Mouse (Mus musculus): ENCODE measurements around the gene Cox6b2. TPM values are rescaled to one million over a fixed set of nuclear protein-coding genes. Genes with fewer than 3 reads are reported as not detected.
"Not testable (repeated sequence)": the region's sequence is repeated elsewhere in the genome, so short reads cannot be mapped to it uniquely, and the experiment has no call there.

Gene Cox6b2
- 15.1 and 20.3 TPM in 2 replicates for polyA plus RNA-seq (2012; rRNA removed)

DNA sequence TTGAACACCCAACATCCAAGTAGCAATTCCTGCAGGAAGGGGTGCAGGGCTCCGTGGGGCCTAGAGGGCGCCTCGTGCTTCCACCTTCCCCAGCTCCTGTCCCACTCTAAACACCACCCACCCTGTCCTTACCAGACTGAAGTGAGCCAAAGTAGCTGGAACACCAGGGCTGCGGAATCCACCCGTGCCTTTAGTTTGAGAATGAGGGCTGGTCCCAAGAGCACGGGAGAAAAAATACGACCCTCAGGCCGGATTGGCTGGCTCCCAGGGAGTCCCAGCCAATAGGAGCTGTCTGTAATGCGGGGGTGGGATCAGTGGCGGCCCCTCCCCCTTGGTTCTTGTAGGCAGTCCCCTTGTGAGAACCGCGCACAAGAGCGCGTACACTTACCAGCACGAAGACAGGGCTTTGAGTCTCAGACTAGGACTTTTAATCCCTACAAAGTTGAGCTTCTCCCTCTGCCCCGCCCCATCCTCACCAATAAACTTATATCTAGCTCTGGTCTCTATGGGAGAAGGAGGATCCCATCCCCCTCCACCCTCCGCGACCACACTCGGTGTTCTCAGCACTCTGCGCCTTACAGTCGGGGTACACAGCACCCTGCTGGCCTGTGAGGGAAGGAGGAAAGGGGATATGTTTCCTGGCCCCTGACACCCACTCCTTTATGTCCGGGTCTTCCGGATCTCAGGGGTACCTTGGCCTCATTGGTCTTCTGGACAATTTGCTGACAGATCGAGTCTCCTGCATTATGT is at the start of gene Cox6b2:
TSS of gene Cox6b2 (minus strand) at position 274 of the 750 bp plus-strand sequence.
- TF ChIP-seq CTCF (IDR thresholded peaks at IDR 0.05; ENCODE audit: extremely low read depth, insufficient read depth, low read length) (no peak), POLR2A (IDR thresholded peaks at IDR 0.05; ENCODE audit: extremely low read depth, insufficient read depth, low read length) (no peak)
- 0 out of 2 replicates have a peak, but pooled peaks cover 1% of the 10 kb centered on the region for H3K4me1 ChIP-seq (ENCODE audit: control insufficient read depth, insufficient read depth, low read length)
- 0 out of 2 replicates have a peak within 1 kb of the TSS, but pooled peaks have one; percentile 8 for H3K4me3 ChIP-seq (ENCODE audit: insufficient read depth, low read length)
- H3K27ac ChIP-seq (ENCODE audit: insufficient read depth, low read length) = no peak within 1 kb of the TSS

DNA sequence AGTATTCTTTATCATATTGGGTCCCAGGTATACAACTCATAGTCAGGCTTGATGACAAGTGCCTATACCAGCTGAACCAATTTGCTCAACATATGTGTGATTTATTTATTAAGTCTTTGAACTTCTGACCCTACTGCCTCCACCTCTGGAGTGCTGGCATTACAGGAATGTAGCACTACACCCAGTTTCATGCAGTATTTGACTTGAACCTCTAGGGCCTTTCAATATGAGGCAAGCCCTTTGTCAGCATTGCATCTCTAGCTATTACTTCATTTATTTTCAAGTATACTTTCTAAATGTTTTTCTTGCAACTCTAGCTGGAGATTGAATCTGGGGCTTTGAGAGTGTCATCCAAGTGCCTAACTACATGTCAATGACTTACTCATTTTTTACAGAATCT is 49.4 kb upstream of the Cox6b2 start:
- Histone ChIP-seq H3K27ac (ENCODE audit: insufficient read depth, low read length) (no peak overlapping the region), H3K4me1 (ENCODE audit: control insufficient read depth, insufficient read depth, low read length) (no peaks in the 10 kb centered on the region; the same call in 1 of the 2 replicates), H3K4me3 (ENCODE audit: insufficient read depth, low read length) (no peak overlapping the region)
- TF ChIP-seq CTCF (IDR thresholded peaks at IDR 0.05; ENCODE audit: extremely low read depth, insufficient read depth, low read length) (no peak), POLR2A (IDR thresholded peaks at IDR 0.05; ENCODE audit: extremely low read depth, insufficient read depth, low read length) (no peak)

DNA sequence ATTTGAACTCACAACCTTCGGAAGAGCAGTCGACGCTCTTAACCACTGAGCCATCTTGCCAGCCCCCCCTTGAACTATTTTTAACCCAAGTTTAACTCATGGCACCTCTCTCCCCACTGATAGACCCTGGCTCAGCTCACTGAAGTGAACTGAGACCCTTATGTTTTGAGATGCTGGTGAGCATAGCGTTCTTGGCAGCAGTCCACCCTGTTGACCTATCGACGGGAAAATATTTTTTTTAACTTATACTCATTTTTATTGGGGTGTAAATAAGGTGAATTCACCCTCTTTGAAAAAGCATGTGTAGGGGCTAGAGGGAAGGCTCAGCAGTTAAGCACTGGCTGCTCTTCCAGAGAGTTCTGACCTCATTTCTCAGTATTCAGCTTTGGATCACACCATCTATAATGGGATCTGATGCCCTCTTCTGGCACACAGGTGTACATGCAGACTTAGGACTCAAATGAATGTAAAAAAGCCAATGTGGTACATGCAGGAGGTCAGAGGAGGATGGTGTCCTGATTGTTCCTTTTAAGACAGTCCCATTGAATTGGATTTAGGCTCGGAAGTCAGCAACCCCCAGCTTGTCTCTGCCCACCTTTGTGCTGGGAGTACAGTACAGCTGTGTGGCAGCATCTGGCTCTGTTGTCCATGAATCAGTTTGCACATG is 43.0 kb upstream of the Cox6b2 start:
- peak; percentile 32; the same call in 1 of the 2 replicates for TF ChIP-seq POLR2A (IDR thresholded peaks at IDR 0.05; ENCODE audit: extremely low read depth, insufficient read depth, low read length)
- TF ChIP-seq CTCF (IDR thresholded peaks at IDR 0.05; ENCODE audit: extremely low read depth, insufficient read depth, low read length) = peak; percentile 45; the same call in 1 of the 2 replicates
- H3K4me3 ChIP-seq (ENCODE audit: insufficient read depth, low read length) = no peak overlapping the region
- H3K27ac ChIP-seq (ENCODE audit: insufficient read depth, low read length) = no peak overlapping the region
- H3K4me1 ChIP-seq (ENCODE audit: control insufficient read depth, insufficient read depth, low read length) = peaks cover 3% of the 10 kb centered on the region; the same call in 1 of the 2 replicates

DNA sequence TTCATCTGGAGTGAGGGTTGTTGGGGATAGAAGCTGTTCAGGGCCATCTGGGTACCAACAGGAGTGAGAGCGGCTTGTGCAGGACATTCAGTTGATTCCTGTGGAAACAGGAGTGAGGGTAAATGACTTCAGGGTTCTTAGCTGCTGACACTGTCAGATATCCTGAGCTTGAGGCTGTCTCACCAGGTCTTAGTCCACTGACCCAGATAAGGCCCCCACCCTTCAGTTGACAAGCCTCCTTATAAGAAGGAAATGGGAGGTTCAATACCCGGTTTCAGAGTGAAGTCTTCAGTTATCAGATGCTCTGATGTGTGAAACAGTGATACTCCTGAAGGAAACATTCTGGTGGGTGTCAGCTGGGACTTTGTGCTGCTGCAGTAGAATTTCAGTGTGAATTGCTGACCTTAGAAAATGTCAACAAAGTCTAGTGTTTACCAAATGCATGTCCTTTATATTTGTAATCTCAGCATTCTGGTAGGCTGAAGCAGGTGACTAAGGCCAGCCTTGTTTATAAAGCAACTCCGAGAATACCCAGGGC is 41.8 kb upstream of the Cox6b2 start:
- no peak overlapping the region for H3K27ac ChIP-seq (ENCODE audit: insufficient read depth, low read length)
- TF ChIP-seq CTCF (IDR thresholded peaks at IDR 0.05; ENCODE audit: extremely low read depth, insufficient read depth, low read length) (no peak), POLR2A (IDR thresholded peaks at IDR 0.05; ENCODE audit: extremely low read depth, insufficient read depth, low read length) (no peak)
- H3K4me3 ChIP-seq (ENCODE audit: insufficient read depth, low read length) = no peak overlapping the region; the same call in 1 of the 2 replicates
- peaks cover 3% of the 10 kb centered on the region; the same call in 1 of the 2 replicates for H3K4me1 ChIP-seq (ENCODE audit: control insufficient read depth, insufficient read depth, low read length)

DNA sequence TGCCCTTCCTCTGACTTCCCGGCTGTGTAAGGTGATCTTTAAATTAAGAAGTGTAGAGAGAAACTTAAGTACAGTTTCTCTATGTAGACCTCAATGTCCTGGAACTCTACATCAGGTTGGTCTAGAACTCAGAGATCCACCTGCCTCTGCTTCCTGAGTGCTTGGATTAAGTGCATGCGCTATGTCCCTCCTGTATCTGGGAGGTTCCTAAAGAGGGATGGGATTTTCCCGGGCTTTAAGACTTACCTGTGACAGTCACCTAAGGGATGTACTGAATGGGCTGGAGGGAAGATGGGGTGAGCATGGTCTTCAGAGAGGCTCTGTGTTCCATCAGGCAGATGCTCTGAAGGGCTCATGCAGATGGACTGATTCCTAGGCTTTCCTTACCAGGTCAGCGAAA is 40.8 kb upstream of the Cox6b2 start:
- Histone ChIP-seq H3K4me3 (ENCODE audit: insufficient read depth, low read length) (peak overlapping the region; percentile 71), H3K4me1 (ENCODE audit: control insufficient read depth, insufficient read depth, low read length) (peaks cover 4% of the 10 kb centered on the region; the same call in 1 of the 2 replicates), H3K27ac (ENCODE audit: insufficient read depth, low read length) (no peak overlapping the region)
- no peak for TF ChIP-seq POLR2A (IDR thresholded peaks at IDR 0.05; ENCODE audit: extremely low read depth, insufficient read depth, low read length)
- no peak for TF ChIP-seq CTCF (IDR thresholded peaks at IDR 0.05; ENCODE audit: extremely low read depth, insufficient read depth, low read length)

DNA sequence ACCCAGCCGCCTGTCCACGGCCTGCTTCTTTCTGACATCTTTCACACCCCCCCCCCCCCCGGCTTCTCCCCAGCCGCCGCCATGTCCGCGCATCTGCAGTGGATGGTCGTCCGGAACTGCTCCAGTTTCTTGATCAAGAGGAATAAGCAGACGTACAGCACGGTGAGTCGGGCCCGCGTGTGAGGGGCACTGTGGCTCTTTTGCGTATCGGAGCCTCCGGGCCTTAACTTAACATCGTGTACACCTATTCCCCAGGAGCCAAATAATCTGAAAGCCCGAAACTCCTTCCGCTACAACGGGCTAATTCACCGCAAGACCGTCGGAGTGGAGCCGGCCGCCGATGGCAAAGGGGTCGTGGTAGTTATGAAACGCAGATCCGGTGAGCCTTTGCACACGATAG is 40.4 kb upstream of the Cox6b2 start:
- H3K4me3 ChIP-seq (ENCODE audit: insufficient read depth, low read length) = peak overlapping the region; percentile 71
- not testable (repeated sequence) for H3K27ac ChIP-seq (ENCODE audit: insufficient read depth, low read length); H3K4me1 ChIP-seq (ENCODE audit: control insufficient read depth, insufficient read depth, low read length)

DNA sequence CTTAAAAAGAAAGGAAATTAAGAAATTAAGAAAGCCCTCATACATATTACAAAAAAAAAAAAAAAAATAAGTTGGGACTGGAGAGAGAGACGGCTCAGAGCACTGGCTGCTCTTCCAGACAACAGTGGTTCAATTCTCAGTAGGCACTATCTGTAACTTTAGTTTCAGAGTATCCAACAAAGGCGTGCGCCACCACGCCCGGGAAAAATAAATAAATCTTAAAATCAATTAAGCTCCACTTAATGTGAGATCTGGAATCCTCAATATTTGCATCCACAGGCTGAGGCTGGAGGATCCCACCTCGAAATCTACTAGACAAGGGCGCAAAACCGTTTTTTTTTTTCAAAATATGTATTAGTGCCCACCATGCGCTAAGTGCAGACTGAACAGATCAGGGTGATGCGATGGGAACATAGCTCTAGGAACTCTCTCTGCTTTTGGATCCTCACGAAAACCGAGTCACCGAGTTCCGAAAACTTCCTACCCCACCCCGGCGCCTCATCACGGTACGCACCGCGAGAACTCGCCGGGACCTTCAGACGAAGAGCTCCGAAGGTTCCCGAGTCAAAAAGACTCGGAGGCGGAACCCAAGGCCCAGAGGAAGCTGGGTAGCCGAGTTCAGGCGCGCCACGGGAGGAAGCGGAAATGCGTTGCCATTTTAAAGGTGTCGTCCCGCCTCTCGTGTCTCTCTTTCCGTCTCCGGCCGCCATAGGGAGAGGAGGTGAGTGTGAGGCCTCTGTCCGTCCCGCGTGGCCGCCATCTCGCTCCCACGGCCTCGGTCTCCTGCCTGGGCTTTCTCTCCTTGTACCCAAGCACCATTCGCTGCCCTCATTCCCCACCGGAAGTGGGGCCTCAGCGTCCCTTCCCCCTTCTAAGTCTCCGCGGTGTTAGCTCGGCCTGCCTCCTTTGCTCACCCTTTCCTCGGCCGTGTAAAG is 39.7 kb upstream of the Cox6b2 start, which contains the start of gene Rpl28:
TSS of gene Rpl28 (plus strand) at position 597 of the 935 bp plus-strand sequence.
- Histone ChIP-seq H3K4me3 (ENCODE audit: insufficient read depth, low read length) (peak within 1 kb of the TSS; percentile 71), H3K4me1 (ENCODE audit: control insufficient read depth, insufficient read depth, low read length) (peaks cover 5% of the 10 kb centered on the region; the same call in 1 of the 2 replicates), H3K27ac (ENCODE audit: insufficient read depth, low read length) (peak within 1 kb of the TSS; percentile 67)
- TF ChIP-seq CTCF (IDR thresholded peaks at IDR 0.05; ENCODE audit: extremely low read depth, insufficient read depth, low read length) (no peak), POLR2A (IDR thresholded peaks at IDR 0.05; ENCODE audit: extremely low read depth, insufficient read depth, low read length) (peak; percentile 98)

DNA sequence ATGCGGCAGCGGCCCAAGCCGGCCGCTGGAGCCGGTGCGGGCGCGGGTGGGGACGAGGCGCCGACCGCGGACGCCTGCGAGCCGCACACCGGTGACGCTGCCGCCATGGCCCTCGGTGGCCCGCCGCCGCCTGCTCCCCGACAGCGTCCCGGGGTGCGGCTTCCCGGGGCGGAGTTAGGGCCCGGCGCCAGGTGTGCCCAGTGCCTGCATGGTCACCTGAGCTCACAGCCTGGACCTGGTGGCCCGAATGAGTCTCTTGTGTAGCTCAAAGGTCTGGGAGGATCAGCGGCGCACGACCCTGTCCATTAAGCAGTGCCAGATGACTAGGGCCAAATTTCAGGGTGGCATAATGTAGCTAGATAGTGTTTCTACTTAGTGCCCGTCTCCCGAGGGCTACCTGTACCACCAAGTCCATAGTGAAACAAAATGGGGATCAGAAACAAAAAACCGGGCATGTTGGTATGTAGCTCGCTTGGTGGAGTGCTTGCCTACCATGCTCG is 36.6 kb upstream of the Cox6b2 start, which contains the start of gene Tmem238:
TSS of gene Tmem238 (minus strand) at position 221 of the 500 bp plus-strand sequence.
- H3K4me1 ChIP-seq (ENCODE audit: control insufficient read depth, insufficient read depth, low read length) = peaks cover 5% of the 10 kb centered on the region; the same call in 1 of the 2 replicates
- TF ChIP-seq CTCF (IDR thresholded peaks at IDR 0.05; ENCODE audit: extremely low read depth, insufficient read depth, low read length) (no peak), POLR2A (IDR thresholded peaks at IDR 0.05; ENCODE audit: extremely low read depth, insufficient read depth, low read length) (no peak)
- no peak within 1 kb of the TSS for H3K27ac ChIP-seq (ENCODE audit: insufficient read depth, low read length)
- peak within 1 kb of the TSS; percentile 64 for H3K4me3 ChIP-seq (ENCODE audit: insufficient read depth, low read length)
